Mouse (Mus musculus) granulocyte monocyte progenitor cell, adult 5-6 weeks (primary cell): ENCODE measurements at regions not wholly inside any gene's neighbourhood (a gene's known extent, or its start where the extent isn't known, plus 50 kb on each side); places are given as distances from the start of the nearest gene placed in this dataset.

Experiments used
- ATAC-seq: replicated peaks from 2 replicates; pipeline ENCODE4 v1.8.0; 2016; ENCODE audit warnings: mild to moderate bottlenecking, moderate TSS enrichment, inconsistent platforms; ENCODE audit not compliant: poor library complexity, severe bottlenecking

DNA sequence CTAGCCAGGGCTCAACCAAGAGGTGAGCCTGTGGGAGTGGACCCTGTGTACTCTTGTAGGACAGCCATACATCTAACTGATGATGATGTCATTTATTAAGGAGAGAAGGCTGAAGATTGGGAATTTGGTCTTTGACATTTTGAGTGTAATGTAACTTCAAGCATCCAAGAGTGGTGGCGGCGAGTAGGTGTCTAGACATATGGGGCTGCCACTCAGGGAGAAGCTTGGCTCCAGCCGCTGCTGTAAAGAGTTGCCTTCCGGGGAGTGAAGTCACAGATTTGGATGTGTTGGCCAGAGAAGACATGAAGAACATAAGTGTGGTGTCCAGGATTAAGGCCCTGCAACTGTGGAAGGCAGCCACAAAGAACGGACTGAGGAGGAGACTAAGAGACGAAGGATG lies 436.3 kb upstream of the 3110018I06Rik start:
- no peak for ATAC-seq

DNA sequence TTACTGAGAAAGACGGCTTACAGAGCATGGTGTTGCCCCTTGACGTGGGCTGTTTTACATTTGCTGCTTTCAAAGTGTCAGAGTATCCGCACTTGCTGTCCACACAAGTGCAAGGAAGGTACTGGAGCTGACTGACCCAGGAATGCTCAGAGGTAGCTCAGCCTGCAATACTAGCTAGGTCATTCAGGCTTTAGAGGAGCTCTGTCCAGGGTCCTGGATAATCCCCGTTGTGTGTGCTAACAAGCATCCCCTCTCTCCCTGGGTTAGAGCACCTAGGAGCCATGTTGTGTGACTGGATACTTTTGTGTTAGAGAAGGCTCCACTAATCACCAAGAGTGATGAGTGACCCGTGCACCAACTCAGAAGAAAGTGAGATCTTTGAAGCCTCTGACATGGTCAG lies 431.9 kb upstream of the 3110018I06Rik start:
- no peak for ATAC-seq

DNA sequence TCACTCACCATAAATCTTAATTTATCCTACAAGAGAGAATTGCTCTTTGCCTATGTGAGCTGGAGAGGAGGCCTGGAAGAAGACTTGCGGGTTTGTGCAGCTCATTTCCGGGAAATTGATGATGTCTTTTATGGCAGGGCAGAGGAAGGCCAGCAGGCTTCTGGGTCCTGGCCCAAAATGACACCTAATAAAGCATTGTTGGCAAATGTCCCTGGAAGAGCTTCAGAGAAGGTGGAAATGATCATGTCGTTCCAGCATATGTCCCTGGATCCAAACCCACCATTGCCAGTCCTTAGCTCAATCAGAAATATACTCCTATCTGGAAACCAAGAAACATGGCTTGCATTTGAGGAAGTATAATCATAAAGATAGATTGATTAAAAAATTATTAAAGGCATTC lies 427.9 kb upstream of the 3110018I06Rik start:
- ATAC-seq, result no peak

DNA sequence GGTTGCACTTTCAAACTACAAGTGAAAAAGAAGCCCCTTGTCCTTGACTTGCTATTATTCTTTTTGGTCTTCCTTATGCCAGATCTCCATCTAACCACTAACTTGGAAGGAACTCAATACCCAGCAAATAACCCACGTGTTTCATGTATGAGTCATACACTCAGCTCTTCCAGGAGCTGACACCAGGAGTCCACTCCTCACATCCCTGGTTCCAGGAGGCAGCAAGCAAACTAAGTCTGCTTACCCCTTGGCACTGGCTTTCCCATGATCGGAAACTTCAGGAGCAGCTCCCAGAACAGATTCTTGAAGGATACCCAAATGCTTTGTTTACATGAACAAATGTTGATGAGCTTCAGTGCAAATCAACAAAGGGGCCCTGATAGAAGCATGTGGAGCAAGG lies 421.1 kb upstream of the 3110018I06Rik start:
- no peak for ATAC-seq

DNA sequence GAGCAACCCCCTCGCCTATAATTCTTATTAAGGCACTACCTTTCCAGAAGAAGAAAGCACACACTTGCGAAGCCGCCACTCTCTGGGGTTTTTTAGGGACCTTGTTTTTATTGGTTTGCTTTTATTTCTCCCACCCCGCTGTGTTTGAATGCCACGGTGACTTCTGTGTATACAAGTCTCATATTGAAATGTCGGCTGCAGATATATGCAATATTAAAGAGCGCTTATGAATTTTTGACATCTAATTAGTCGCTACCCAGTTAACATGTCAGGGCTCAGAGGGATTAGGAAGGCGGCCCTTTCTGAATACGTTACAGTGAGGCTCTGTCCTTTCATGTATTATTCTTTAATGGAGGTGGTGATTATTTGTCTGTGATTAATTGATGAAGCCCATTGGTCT lies 405.9 kb upstream of the 3110018I06Rik start:
- ATAC-seq, result no peak

DNA sequence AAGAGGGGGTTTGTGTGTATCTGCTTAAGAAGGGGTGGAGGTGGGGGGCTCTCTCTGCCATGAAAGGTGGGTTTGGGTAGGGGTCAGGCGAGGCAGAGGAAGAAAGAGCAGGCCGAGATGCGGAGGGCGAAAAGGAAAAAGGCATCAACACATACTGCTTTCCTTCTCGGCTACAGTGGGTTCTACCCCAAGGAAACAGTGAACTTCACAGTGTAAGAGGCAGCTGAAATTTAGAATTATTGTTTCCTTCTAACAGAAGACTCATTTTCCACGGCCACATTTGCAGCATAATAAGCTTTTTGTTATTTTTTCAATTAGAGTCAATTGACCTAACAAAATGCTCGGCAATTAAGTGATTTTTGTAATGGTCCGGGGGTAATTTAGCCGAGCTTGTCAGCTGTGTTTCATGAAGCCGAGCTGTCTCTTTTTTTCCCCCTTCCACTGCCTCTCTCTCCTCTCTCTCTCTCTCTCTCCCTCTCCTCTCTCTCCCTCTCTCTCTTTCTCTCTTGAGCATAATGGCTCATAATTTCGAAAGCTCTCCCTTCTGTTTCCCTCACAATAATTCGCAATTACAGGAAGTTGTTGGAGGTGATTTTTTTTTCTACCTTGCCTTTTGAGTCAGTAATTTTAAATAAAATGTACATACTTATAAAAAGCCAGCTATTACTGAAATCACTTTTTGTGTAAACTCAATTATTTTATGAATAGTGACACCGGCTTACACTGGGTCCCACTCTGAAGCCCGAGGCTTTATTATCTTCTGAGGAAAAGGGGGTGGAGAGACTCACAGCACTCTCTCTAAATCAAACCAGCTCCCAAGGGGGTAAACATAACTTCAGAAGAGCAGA lies 403.1 kb upstream of the 3110018I06Rik start:
- ATAC-seq, result no peak

- no peak for ATAC-seq
These were observed 402.4 kb upstream of the 3110018I06Rik start for GRCm38 (mm10) chr12:107085906-107086655.

DNA sequence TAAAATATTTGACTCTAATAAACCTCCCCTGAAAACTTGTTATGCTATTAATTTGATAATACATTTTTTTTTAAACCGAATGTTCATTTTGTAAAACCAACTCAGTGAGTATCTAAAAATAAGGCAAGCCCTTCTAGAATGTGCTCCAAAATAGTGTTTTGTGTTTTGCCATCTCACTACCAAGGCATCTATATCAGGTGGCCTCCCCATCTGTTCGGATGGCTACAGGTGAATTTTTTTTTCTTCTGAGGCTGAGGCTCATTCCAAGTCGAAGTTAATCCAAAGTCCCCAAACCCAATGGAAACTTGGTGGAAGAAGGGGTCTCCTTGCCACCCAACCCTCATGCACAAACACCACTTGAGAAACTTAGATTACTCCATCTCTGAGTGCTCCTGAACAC lies 396.3 kb upstream of the 3110018I06Rik start:
- no peak for ATAC-seq

DNA sequence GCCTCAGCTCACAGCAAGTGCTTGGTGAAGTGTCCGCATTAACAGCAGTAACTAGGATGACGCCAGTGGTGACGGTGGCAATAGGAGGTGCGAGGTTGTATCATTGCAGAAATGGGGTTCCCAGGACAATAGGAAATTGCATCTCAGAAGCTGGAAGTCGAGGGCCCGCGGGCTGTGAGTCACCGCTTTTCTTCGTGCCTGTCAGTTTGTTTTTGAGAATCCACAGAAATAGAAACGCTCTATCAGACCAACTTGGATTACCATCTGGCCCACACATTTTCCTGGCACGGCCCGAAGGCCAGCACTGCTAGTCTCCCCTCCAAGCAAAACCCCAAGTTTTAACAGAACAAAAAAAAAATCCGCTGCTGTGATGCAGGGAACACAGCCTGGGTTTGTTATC lies 395.1 kb upstream of the 3110018I06Rik start:
- no peak for ATAC-seq

- no peak for ATAC-seq
These were observed 393.0 kb upstream of the 3110018I06Rik start for GRCm38 (mm10) chr12:107095409-107095808.

GRCm38 (mm10) chr12:107104570-107104969 lies 383.9 kb upstream of the 3110018I06Rik start:
- no peak for ATAC-seq

DNA sequence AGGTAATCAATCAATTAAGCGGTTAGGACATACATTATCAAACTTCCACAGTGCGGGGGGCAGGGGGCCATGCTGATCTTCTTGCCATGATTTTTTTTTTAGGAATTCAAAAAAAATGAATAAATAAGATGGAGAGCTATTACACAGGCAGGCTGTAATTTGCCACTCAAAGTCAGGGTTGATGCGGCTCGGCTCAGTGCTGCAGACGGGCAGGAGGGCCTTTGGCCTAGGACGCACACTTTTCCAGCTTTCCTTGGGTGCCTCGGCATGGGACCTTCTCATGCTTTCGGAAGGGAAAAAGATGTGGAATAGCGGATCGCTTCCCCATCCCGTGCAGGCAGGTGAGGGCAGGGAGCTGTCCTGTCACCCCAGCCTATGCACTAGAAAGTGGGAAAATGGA lies 383.4 kb upstream of the 3110018I06Rik start:
- no peak for ATAC-seq

- no peak for ATAC-seq
These were observed 376.3 kb upstream of the 3110018I06Rik start for GRCm38 (mm10) chr12:107111908-107112770.

- no peak for ATAC-seq
These were observed 370.1 kb upstream of the 3110018I06Rik start for GRCm38 (mm10) chr12:107118364-107118763.

DNA sequence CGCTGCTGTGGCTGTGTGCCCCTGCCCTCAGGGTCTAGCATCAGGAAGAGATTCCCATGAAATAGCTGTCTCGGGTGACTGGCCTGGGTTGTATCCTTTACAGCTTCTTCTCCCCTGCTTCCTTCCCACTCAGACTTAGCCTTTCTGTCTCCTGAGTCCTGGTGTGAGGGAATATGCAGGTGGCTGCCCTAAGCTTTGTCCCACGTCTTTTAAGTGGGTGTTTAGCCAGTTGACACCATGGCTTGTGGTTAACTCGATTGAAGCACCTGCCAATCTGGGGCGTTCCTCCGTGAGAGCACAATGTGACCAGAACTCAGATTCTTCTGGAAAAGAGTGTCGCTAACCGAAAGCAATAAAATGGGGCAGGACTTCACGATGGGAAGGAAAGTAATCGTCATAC lies 369.4 kb upstream of the 3110018I06Rik start:
- no peak for ATAC-seq

- ATAC-seq, result no peak
These were observed 367.8 kb upstream of the 3110018I06Rik start for GRCm38 (mm10) chr12:107120486-107121186.

DNA sequence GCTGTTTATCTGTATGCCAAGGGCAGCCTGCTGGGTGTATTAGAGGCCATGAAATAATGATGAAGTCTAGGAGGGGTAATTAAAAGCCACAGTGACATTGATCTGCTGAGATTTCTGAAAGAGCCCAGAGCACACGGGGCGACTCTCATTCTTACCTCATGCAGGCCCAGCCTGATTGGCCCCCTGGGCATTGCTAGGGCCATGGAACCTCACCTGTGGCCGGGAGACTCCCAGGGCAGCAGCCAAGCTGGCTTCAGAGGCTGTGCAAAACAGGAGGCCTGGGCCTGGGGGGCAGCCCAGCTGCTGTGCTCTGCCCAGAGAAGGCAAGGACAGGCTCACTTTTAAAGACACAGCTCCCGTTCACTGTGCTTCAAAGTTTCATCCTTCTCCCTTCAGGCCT lies 366.4 kb upstream of the 3110018I06Rik start:
- no peak for ATAC-seq

DNA sequence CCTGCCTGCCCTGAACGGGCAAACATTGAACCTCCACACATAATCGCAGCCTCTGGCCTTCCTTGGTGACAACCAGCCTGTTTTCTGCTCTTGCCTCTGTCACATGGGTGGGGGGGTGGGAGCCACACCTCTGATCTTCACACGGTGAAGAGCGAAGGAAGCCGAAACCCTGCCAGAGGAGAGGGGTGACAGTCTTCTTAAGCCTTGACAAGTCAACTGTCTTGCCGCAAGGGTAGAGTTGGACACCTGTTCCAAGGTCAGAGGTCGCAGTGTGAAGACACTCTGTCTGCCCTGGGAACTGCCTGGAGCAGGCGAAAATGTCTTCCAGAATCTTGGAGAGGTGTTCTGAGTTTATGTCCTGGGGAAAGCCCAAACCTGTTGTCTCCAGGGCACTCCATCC lies 364.8 kb upstream of the 3110018I06Rik start:
- ATAC-seq, result no peak

- ATAC-seq, result no peak
These were observed 364.1 kb upstream of the 3110018I06Rik start for GRCm38 (mm10) chr12:107124263-107124885.

- no peak for ATAC-seq
These were observed 363.2 kb upstream of the 3110018I06Rik start for GRCm38 (mm10) chr12:107125201-107125600.
